Mouse (Mus musculus) bone marrow macrophage, adult 2 months (primary cell): ENCODE results near the gene Pigu.

ENCODE experiments used
- CTCF ChIP-seq: IDR thresholded peaks from 2 replicates; pipeline ENCODE4 v1.5.1; 2012; ENCODE audit warnings: low read depth, mild to moderate bottlenecking, low read length, moderate library complexity
- POLR2A ChIP-seq: IDR thresholded peaks from 2 replicates; pipeline ENCODE4 v1.6.1; 2012; ENCODE audit warnings: mild to moderate bottlenecking, low read depth, low read length, borderline replicate concordance

DNA sequence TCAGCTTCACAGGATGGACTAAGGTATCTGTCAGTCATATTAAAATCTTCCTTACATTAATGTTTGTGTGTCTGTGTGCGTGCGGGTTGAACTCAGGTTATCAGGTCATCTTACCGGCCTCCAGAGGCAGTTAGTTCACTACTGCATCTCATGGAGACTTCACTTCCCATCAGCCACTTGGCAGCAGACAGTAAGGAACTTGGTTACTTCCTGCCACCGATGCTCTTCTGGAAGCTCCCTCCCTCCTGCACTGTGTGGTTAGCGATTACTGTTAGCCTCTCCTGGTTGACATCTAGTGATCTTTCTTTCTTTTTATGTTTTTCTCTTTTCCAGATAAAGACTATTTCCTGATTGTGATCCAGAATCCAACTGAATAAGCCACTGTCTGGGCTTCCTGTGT is 107.6 kb downstream of the Pigu start:
- TF ChIP-seq CTCF = no peak
- no peak for TF ChIP-seq POLR2A
